Mouse (Mus musculus): ENCODE measurements around the gene Aimp2. TPM values are rescaled to one million over a fixed set of nuclear protein-coding genes. Genes with fewer than 3 reads are reported as not detected.

Aimp2 gene
- polyA plus RNA-seq, 1 experiment = 21.1 TPM

Other genes starting within 250 kb of the Aimp2 start
- 2.9 and 6.6 TPM in 2 replicates for gene Usp42, start 177.6 kb downstream of the Aimp2 start, polyA plus RNA-seq (2012; ENCODE audit: insufficient read depth, insufficient read length, missing spikeins)
- gene Eif2ak1, start 92.1 kb downstream of the Aimp2 start, polyA plus RNA-seq (2012; ENCODE audit: insufficient read depth, insufficient read length, missing spikeins) = 20.0 and 20.1 TPM in 2 replicates
- gene Ankrd61, start 12.2 kb downstream of the Aimp2 start, polyA plus RNA-seq (2012; ENCODE audit: insufficient read depth, insufficient read length, missing spikeins) = not detected in 2 replicates
- 2.9 and 3.0 TPM in 2 replicates for gene Pms2, start 117 bp upstream of the Aimp2 start, polyA plus RNA-seq (2012; ENCODE audit: insufficient read depth, insufficient read length, missing spikeins)
- not detected in 2 replicates for gene Gm42421, start 18.3 kb upstream of the Aimp2 start, polyA plus RNA-seq (2012; ENCODE audit: insufficient read depth, insufficient read length, missing spikeins)
- not detected in 2 replicates for gene Rsph10b, start 23.2 kb upstream of the Aimp2 start, polyA plus RNA-seq (2012; ENCODE audit: insufficient read depth, insufficient read length, missing spikeins)
- gene Ccz1, start 105.0 kb upstream of the Aimp2 start, polyA plus RNA-seq (2012; ENCODE audit: insufficient read depth, insufficient read length, missing spikeins) = 44.3 and 48.2 TPM in 2 replicates
- not detected in 2 replicates for gene Ocm, start 116.8 kb upstream of the Aimp2 start, polyA plus RNA-seq (2012; ENCODE audit: insufficient read depth, insufficient read length, missing spikeins)
- 18.5 and 18.8 TPM in 2 replicates for gene Lmtk2, start 190.6 kb upstream of the Aimp2 start, polyA plus RNA-seq (2012; ENCODE audit: insufficient read depth, insufficient read length, missing spikeins)